Mouse (Mus musculus): ENCODE data around the gene Mxd4. TPM values are rescaled to one million over a fixed set of nuclear protein-coding genes. Genes with fewer than 3 reads are reported as not detected.

The Mxd4 gene
- 82.4 TPM for polyA plus RNA-seq (2017; shearing (Covaris generic))

DNA sequence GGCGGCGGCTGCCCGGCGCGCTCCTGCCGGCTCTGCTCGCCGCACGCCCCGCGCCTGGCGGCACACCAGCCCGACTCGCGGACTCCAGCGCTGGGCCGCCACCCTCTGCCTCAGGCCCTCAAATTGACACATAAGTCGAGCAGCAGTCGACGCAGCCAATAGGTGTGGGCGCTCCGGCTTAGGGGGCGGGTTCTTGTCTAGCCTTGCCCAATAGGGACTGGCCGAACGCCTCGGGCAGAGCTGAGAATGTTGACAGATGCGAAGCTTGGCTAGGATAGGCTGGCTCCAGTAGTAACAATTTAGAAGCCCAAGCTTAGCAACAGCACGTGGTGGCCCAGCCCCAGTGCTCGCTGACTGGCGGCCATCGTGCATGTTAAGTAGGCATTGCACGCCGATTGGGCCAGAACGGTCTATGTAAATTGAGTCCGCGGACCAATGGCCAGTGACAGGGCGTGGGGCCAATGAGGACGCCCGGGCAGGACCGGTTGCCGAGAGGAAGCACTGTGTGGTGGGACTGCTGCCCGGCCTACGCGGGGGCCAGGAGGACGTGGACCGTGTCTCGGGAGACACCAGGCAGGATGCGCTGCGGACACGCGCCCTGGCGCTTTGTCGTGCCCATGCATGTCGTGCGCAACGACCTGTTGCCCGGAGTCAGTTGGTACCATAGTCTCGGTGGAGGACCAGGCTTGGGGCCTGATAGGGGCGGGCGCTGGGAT is at the start of gene Mxd4:
TSS of gene Mxd4 (minus strand) at position 120 of the 716 bp plus-strand sequence.

GRCm38 (mm10) chr5:34168950-34169891 is 18.3 kb downstream of the Mxd4 start, which contains the start of the genes Poln and Haus3:
Gene Poln (minus strand): TSS chr5:34169448.
Gene Haus3 (minus strand): TSS chr5:34169527.

Other genes with a start within 250 kb of the Mxd4 start
- 0.59 TPM for gene Gm1673, start 204.3 kb downstream of the Mxd4 start, polyA plus RNA-seq (2017; shearing (Covaris generic))
- not detected for gene Nat8l, start 191.7 kb downstream of the Mxd4 start, polyA plus RNA-seq (2017; shearing (Covaris generic))
- gene Poln, start 18.3 kb downstream of the Mxd4 start, polyA plus RNA-seq (2017; shearing (Covaris generic)): 1.4 TPM
- 66.5 TPM for gene Haus3, start 18.2 kb downstream of the Mxd4 start, polyA plus RNA-seq (2017; shearing (Covaris generic))
- gene Zfyve28, start 100.7 kb upstream of the Mxd4 start, polyA plus RNA-seq (2017; shearing (Covaris generic)): 4.0 TPM
- gene Cfap99, start 100.9 kb upstream of the Mxd4 start, polyA plus RNA-seq (2017; shearing (Covaris generic)): not detected
- 147 TPM for gene Rnf4, start 148.6 kb upstream of the Mxd4 start, polyA plus RNA-seq (2017; shearing (Covaris generic))
- gene Fam193a, start 182.2 kb upstream of the Mxd4 start, polyA plus RNA-seq (2017; shearing (Covaris generic)): 24.2 TPM